Mouse (Mus musculus) spleen, adult 2 months (tissue): ENCODE measurements around the gene Clic3. TPM values are rescaled to one million over a fixed set of nuclear protein-coding genes. Genes with fewer than 3 reads are reported as not detected.

ENCODE experiments used
- DNase-seq, 2 experiments: peaks; one replicate each; pipeline versions ENCODE4 v3.0.0 to v3.0.0-alpha.2; 2012 to 2021; ENCODE audit warnings: low spot score in 2 of 2, low read depth in 1 of 2
- H3K27ac ChIP-seq: fragments of 200-500 bp; 2 replicates; pipeline ENCODE4 v1.5.1; 2012; ENCODE audit warnings: low read length, inconsistent platforms; ENCODE audit not compliant: insufficient read depth
- H3K27me3 ChIP-seq: fragments of 200-500 bp; 2 replicates; pipeline ENCODE4 v1.6.1; 2012; ENCODE audit warnings: mild to moderate bottlenecking, moderate library complexity, low read length, inconsistent platforms; ENCODE audit not compliant: control insufficient read depth, insufficient read depth
- H3K36me3 ChIP-seq: fragments of 200-500 bp; 2 replicates; pipeline ENCODE4 v1.6.1; 2012; ENCODE audit warnings: mild to moderate bottlenecking, low read length, inconsistent platforms; ENCODE audit not compliant: control insufficient read depth, insufficient read depth
- H3K4me1 ChIP-seq: fragments of 200-500 bp; 2 replicates; pipeline ENCODE4 v1.6.1; 2011; ENCODE audit warnings: inconsistent platforms; ENCODE audit not compliant: control insufficient read depth, insufficient read depth, insufficient read length
- H3K4me3 ChIP-seq: fragments of 200-500 bp; 2 replicates; pipeline ENCODE4 v1.5.1; 2011; ENCODE audit warnings: mild to moderate bottlenecking, inconsistent platforms; ENCODE audit not compliant: insufficient read depth, insufficient read length; ENCODE audit errors: extremely low read depth
- CTCF ChIP-seq: fragments of 200-500 bp; IDR thresholded peaks from 2 replicates; pipeline ENCODE4 v1.5.1; 2011; ENCODE audit warnings: mild to moderate bottlenecking, inconsistent platforms; ENCODE audit not compliant: insufficient read depth, insufficient read length, insufficient replicate concordance; ENCODE audit errors: extremely low read depth
- POLR2A ChIP-seq: fragments of 200-500 bp; IDR thresholded peaks from 2 replicates; pipeline ENCODE4 v1.6.1; 2011; ENCODE audit warnings: low read depth, low read length, inconsistent platforms
- WGBS: fragments of 180-500 bp; shearing (Covaris S2); methylation state at CpG from one replicate; pipeline ENCODE4 v1.1.7; 2018; 5-methylcytosine and 5-hydroxymethylcytosine counted together
- polyA plus RNA-seq: library from polyadenylated mRNA; depleted of rRNA; stranded (reverse); fragments of >200 nt; gene quantifications from 2 replicates; pipeline ENCODE4 v1.2.3, GENCODE M21; 2012

Clic3 gene
- polyA plus RNA-seq, 1 experiment, result 2.5 TPM

GRCm38 (mm10) chr2:25493476-25493961 is 36.9 kb downstream of the Clic3 start, which contains the start of gene Lcn12:
Lcn12 (minus strand) TSS chr2:25493911.
- TF ChIP-seq CTCF (no peak), POLR2A (no peak)
- Histone ChIP-seq H3K4me1 (peaks cover 2% of the 10 kb centered on the region; the same call in 1 of the 2 replicates), H3K4me3 (no peak within 1 kb of the TSS), H3K36me3 (no peaks in the 10 kb centered on the region), H3K27ac (no peak within 1 kb of the TSS), H3K27me3 (no peaks in the 10 kb centered on the region)
- no peak for DNase-seq
- WGBS, result 87% methylated on average over 5 of the region's 5 CpGs

DNA sequence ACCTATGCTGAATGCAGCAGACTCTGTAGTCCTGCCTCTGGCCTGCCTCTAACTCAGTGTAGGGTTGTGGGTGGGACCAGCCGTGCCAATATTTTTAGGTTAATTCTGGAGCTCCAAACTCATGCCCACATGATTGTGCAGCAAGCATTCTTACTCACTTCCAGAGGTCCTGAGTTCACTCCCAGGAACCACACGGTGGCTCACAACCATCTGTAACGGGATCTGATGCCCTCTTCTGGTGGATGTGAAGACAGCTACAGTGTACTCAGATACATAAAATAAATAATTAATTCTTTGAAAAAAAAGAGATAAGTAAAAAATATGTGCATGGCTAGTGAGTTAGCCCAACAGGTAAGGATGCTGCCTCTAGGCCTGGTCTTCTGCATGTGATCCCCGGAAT is 39.8 kb downstream of the Clic3 start:
- Histone ChIP-seq H3K36me3 (no peaks in the 10 kb centered on the region), H3K27me3 (no peaks in the 10 kb centered on the region), H3K27ac (no peak overlapping the region), H3K4me3 (no peak overlapping the region), H3K4me1 (peaks cover 8% of the 10 kb centered on the region; the same call in 1 of the 2 replicates)
- WGBS, result 52% methylated on average over 4 of the region's 4 CpGs
- DNase-seq, result no peak
- peak; percentile 10; the same call in 1 of the 2 replicates for TF ChIP-seq CTCF
- no peak for TF ChIP-seq POLR2A

- 28% methylated on average over 6 of the region's 6 CpGs for WGBS
- no peak for DNase-seq
- TF ChIP-seq CTCF, result no peak
- TF ChIP-seq POLR2A, result no peak
- no peak overlapping the region for H3K4me3 ChIP-seq
- H3K27me3 ChIP-seq, result no peaks in the 10 kb centered on the region
- no peaks in the 10 kb centered on the region for H3K36me3 ChIP-seq
- peaks cover 14% of the 10 kb centered on the region; the same call in 1 of the 2 replicates for H3K4me1 ChIP-seq
- H3K27ac ChIP-seq, result no peak overlapping the region
Measured at GRCm38 (mm10) chr2:25497846-25498575, 41.4 kb downstream of the Clic3 start.

GRCm38 (mm10) chr2:25498622-25499478 is 42.2 kb downstream of the Clic3 start:
- no peaks in the 10 kb centered on the region for H3K27me3 ChIP-seq
- no peak for DNase-seq
- 79% methylated on average over 15 of the region's 15 CpGs for WGBS
- H3K36me3 ChIP-seq, result peaks cover 3% of the 10 kb centered on the region; the same call in 1 of the 2 replicates
- H3K4me1 ChIP-seq, result peaks cover 14% of the 10 kb centered on the region; the same call in 1 of the 2 replicates
- TF ChIP-seq POLR2A (no peak), CTCF (no peak)
- no peak overlapping the region for H3K27ac ChIP-seq
- no peak overlapping the region for H3K4me3 ChIP-seq

GRCm38 (mm10) chr2:25500071-25500575 is 43.5 kb downstream of the Clic3 start:
- TF ChIP-seq CTCF (no peak), POLR2A (no peak)
- WGBS, result 65% methylated on average over 6 of the region's 6 CpGs
- Histone ChIP-seq H3K27me3 (no peaks in the 10 kb centered on the region), H3K36me3 (peaks cover 13% of the 10 kb centered on the region), H3K4me1 (peaks cover 14% of the 10 kb centered on the region; the same call in 1 of the 2 replicates), H3K4me3 (peak overlapping the region; percentile 52), H3K27ac (peak overlapping the region; percentile 60)
- DNase-seq, result no peak

DNA sequence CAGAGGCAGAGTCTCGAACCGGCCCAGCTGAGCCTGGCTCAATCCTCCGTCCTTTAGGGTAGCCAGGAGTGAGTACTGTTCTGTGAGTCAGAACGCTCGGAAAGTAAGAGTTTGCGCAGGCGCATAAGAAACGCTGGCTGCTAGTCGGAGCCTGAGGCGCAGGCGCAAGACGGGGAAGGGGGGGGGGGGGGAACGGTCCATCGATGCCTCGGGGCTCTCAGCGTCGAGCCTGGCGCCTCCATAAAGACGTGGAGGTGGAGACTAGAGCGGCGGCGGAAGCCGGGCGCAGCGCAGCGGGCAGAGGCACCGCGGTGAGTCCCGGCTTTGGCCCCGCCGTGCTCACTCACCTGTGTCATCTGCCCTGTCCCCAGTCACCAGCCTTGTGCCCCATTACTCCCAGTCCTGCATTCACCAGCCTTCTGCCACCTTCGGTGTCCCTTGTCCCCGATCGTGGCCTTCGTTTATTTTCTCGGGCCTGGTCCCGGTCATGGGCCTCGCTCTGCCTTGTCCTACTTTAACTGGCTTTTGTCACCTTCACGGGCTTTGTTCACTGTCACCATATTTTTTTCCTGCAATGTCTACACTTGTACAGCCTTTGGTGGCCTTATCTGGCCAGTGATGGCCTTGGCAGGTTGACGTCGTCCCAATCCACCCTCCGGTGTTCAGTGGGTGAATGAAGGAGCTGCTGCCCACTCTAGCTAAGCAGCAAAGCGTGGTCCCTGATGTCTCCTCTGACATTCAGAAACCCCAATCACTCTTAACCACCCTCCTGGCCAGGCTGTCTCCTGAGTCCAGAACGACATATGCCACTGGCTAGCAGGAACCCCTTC is 44.2 kb downstream of the Clic3 start, which contains the start of gene Fbxw5:
Gene Fbxw5, plus strand, starts transcription at position 175 of the 830 bp plus-strand sequence.
- Histone ChIP-seq H3K36me3 (peaks cover 15% of the 10 kb centered on the region), H3K4me3 (peak within 1 kb of the TSS; percentile 83), H3K27me3 (no peaks in the 10 kb centered on the region), H3K4me1 (peaks cover 14% of the 10 kb centered on the region; the same call in 1 of the 2 replicates), H3K27ac (peak within 1 kb of the TSS; percentile 60)
- peak; percentile 81 to 89 for DNase-seq
- WGBS, result under 1% methylated on average over 32 of the region's 44 CpGs
- TF ChIP-seq POLR2A (peak; percentile 81), CTCF (no peak)
